Mouse (Mus musculus): Measurements from ENCODE around the gene Ube2q2. TPM values are rescaled to one million over a fixed set of nuclear protein-coding genes. Genes with fewer than 3 reads are reported as not detected.
"Not testable (repeated sequence)": the region's sequence is repeated elsewhere in the genome, so short reads cannot be mapped to it uniquely, and the experiment has no call there.

Ube2q2 gene
- polyA plus RNA-seq, 1 experiment from 2014 or later: 47.7 TPM

DNA sequence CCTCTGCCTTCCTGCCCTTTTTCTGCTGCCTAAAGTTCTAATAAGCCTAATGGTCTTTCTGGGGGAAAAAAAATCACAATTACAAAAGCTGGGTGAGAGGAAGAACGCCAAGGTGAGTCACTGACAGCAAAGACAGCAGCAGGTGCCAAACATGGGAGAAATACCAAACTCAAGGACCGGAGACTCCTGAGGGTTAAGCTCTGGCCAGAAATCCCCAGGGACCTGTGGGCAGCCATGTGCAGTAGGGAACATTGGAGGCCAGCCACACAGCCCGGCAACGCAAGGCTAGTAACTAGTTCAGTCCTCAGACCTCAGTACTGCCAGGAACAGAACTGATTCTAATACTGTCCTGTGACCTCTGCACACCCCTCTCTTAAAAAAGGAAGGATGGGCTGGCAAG lies 79.5 kb downstream of the Ube2q2 start:
- Histone ChIP-seq H3K27me3 (ENCODE audit: control insufficient read depth, insufficient read depth, low read length) (no peaks in the 10 kb centered on the region), H3K4me3 (ENCODE audit: low read depth, low read length) (no peak overlapping the region), H3K27ac (ENCODE audit: low read depth, low read length) (no peak overlapping the region), H3K9me3 (ENCODE audit: control insufficient read depth, low read length) (no peaks in the 10 kb centered on the region), H3K4me1 (replicated peaks; ENCODE audit: control insufficient read depth, insufficient read depth, low read length) (no peaks in the 10 kb centered on the region), H3K9ac (ENCODE audit: low read depth, low read length) (no peak overlapping the region), H3K4me2 (replicated peaks; ENCODE audit: low read depth, low read length) (no peak overlapping the region), H3K36me3 (ENCODE audit: control insufficient read depth, insufficient read depth, low read length) (peaks cover 3% of the 10 kb centered on the region; the same call in 1 of the 2 replicates)
- 92% methylated on average over 4 of the region's 4 CpGs for WGBS
- no peak for DNase-seq (ENCODE audit: low spot score)
- no peak for ATAC-seq (ENCODE audit: low FRiP score)

DNA sequence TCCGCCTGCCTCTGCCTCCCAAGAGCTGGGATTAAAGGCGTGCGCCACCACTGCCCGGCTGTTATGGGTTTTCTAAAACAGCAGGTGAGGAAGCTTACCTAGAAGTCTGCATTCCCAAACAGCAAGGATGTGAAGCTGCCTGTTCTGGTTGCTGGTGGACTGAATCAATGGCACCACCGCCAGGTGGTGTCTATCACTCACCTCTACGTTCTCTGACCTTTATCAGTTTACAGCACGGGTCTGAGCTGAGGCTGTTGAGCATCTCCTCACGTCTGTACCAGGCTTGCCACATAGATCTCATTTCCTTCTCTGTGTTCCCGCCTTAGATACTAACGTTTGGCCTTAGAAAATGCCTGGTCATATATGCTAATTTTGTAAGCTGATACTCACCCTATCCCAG lies 80.4 kb downstream of the Ube2q2 start:
- H3K4me2 ChIP-seq (replicated peaks; ENCODE audit: low read depth, low read length): no peak overlapping the region
- no peaks in the 10 kb centered on the region for H3K36me3 ChIP-seq (ENCODE audit: control insufficient read depth, insufficient read depth, low read length)
- ATAC-seq (ENCODE audit: low FRiP score): no peak
- no peak overlapping the region for H3K4me3 ChIP-seq (ENCODE audit: low read depth, low read length)
- H3K27ac ChIP-seq (ENCODE audit: low read depth, low read length): no peak overlapping the region
- no peaks in the 10 kb centered on the region for H3K27me3 ChIP-seq (ENCODE audit: control insufficient read depth, insufficient read depth, low read length)
- 75% methylated on average over 10 of the region's 10 CpGs for WGBS
- no peaks in the 10 kb centered on the region for H3K4me1 ChIP-seq (replicated peaks; ENCODE audit: control insufficient read depth, insufficient read depth, low read length)
- no peak overlapping the region for H3K9ac ChIP-seq (ENCODE audit: low read depth, low read length)
- no peak for DNase-seq (ENCODE audit: low spot score)
- H3K9me3 ChIP-seq (ENCODE audit: control insufficient read depth, low read length): no peaks in the 10 kb centered on the region

DNA sequence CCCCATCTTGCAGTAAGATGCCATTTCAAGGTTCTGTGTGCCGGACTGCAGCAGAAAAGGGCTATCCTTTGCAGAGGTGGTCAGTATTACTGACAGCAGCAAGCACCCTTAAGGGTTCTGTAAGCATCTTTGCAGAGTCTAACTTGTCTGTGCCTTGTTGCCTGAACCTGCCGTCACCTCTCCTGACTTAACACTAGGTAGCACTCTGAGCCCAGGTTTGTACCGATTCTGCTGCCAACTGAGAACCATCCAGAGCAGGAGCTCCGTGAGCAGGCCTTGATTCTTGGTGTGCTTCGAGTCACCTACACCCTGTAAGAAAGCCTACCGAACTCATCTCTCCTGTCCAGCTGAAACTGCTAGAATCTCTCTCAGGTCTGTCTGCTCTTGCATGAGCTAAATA lies 82.9 kb downstream of the Ube2q2 start:
- H3K36me3 ChIP-seq (ENCODE audit: control insufficient read depth, insufficient read depth, low read length): no peaks in the 10 kb centered on the region
- H3K4me1 ChIP-seq (replicated peaks; ENCODE audit: control insufficient read depth, insufficient read depth, low read length): no peaks in the 10 kb centered on the region
- no peak overlapping the region for H3K4me3 ChIP-seq (ENCODE audit: low read depth, low read length)
- H3K4me2 ChIP-seq (replicated peaks; ENCODE audit: low read depth, low read length): no peak overlapping the region
- H3K9ac ChIP-seq (ENCODE audit: low read depth, low read length): no peak overlapping the region
- 72% methylated on average over 6 of the region's 6 CpGs for WGBS
- no peak for ATAC-seq (ENCODE audit: low FRiP score)
- H3K27ac ChIP-seq (ENCODE audit: low read depth, low read length): no peak overlapping the region
- no peaks in the 10 kb centered on the region for H3K9me3 ChIP-seq (ENCODE audit: control insufficient read depth, low read length)
- H3K27me3 ChIP-seq (ENCODE audit: control insufficient read depth, insufficient read depth, low read length): no peaks in the 10 kb centered on the region
- DNase-seq (ENCODE audit: low spot score): no peak

DNA sequence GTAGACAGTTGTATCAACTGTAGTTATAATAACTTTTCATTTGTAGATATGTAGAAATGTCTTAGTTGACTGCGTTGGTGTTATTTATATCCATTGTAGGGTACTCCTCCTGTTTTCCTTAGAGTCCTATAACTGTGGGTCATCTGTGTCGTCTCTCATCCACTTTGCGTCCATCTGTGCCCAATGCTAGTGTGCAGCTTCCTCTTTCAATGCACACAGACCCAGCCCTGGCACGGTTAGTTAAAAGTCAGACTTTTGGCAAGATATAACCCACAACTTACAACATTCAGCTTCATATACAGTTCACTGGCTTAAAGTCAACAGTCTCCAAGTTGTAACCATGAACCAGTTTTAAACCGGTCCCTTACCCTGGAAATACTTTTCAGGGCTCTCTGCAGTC lies 83.5 kb downstream of the Ube2q2 start:
- Histone ChIP-seq H3K27ac (ENCODE audit: low read depth, low read length) (no peak overlapping the region), H3K4me3 (ENCODE audit: low read depth, low read length) (no peak overlapping the region), H3K4me2 (replicated peaks; ENCODE audit: low read depth, low read length) (no peak overlapping the region), H3K4me1 (replicated peaks; ENCODE audit: control insufficient read depth, insufficient read depth, low read length) (no peaks in the 10 kb centered on the region), H3K9ac (ENCODE audit: low read depth, low read length) (no peak overlapping the region), H3K9me3 (ENCODE audit: control insufficient read depth, low read length) (no peaks in the 10 kb centered on the region), H3K27me3 (ENCODE audit: control insufficient read depth, insufficient read depth, low read length) (no peaks in the 10 kb centered on the region), H3K36me3 (ENCODE audit: control insufficient read depth, insufficient read depth, low read length) (no peaks in the 10 kb centered on the region)
- 90% methylated on average over 5 of the region's 5 CpGs for WGBS
- ATAC-seq (ENCODE audit: low FRiP score) (no peak), DNase-seq (ENCODE audit: low spot score) (no peak)

DNA sequence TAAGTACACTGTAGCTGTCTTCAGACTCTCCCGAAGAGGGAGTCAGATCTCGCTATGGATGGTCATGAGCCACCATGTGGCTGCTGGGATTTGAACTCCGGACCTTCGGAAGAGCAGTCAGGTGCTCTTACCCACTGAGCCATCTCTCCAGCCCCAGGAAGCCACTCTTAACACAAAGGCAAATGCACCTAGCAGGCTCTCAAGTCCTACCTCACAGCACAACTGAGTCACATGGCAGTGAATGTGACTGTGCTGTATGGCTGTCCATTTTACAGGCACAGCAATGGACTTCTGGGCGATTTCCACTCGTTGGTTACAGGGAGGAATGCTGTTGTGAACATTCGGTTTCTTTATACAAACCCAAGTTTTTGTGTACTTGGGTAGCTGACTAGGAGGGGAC lies 83.9 kb downstream of the Ube2q2 start:
- no peaks in the 10 kb centered on the region for H3K9me3 ChIP-seq (ENCODE audit: control insufficient read depth, low read length)
- H3K36me3 ChIP-seq (ENCODE audit: control insufficient read depth, insufficient read depth, low read length): no peaks in the 10 kb centered on the region
- no peaks in the 10 kb centered on the region for H3K4me1 ChIP-seq (replicated peaks; ENCODE audit: control insufficient read depth, insufficient read depth, low read length)
- H3K4me3 ChIP-seq (ENCODE audit: low read depth, low read length): no peak overlapping the region
- H3K4me2 ChIP-seq (replicated peaks; ENCODE audit: low read depth, low read length): no peak overlapping the region
- no peak overlapping the region for H3K27ac ChIP-seq (ENCODE audit: low read depth, low read length)
- 87% methylated on average over 7 of the region's 7 CpGs for WGBS
- H3K9ac ChIP-seq (ENCODE audit: low read depth, low read length): no peak overlapping the region
- no peaks in the 10 kb centered on the region for H3K27me3 ChIP-seq (ENCODE audit: control insufficient read depth, insufficient read depth, low read length)
- DNase-seq (ENCODE audit: low spot score) (no peak), ATAC-seq (ENCODE audit: low FRiP score) (no peak)

DNA sequence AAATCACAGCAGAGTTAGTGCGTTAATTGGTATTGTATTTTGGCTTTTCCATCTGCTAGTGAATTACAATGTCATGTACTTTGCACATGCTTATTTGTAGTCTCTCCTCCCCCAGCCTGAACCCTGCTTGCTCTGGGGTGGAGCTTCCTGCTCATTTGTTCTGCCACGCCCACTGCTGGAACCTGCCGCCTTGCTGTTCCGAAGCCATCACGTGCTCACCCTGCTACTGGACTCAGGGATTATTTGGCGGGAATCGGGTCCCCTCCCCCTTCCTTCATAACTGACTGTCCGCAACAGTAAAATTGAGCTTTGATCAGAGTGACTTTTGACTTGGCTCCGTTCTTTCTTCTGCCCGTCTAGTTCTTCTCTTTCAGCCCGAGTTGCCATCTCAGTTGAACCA lies 84.4 kb downstream of the Ube2q2 start:
- not testable (repeated sequence) for H3K4me3 ChIP-seq (ENCODE audit: low read depth, low read length); H3K27me3 ChIP-seq (ENCODE audit: control insufficient read depth, insufficient read depth, low read length); DNase-seq (ENCODE audit: low spot score); H3K36me3 ChIP-seq (ENCODE audit: control insufficient read depth, insufficient read depth, low read length); ATAC-seq (ENCODE audit: low FRiP score); H3K4me2 ChIP-seq (replicated peaks; ENCODE audit: low read depth, low read length); H3K9ac ChIP-seq (ENCODE audit: low read depth, low read length); H3K9me3 ChIP-seq (ENCODE audit: control insufficient read depth, low read length); H3K4me1 ChIP-seq (replicated peaks; ENCODE audit: control insufficient read depth, insufficient read depth, low read length); H3K27ac ChIP-seq (ENCODE audit: low read depth, low read length)
- 79% methylated on average over 11 of the region's 11 CpGs for WGBS

DNA sequence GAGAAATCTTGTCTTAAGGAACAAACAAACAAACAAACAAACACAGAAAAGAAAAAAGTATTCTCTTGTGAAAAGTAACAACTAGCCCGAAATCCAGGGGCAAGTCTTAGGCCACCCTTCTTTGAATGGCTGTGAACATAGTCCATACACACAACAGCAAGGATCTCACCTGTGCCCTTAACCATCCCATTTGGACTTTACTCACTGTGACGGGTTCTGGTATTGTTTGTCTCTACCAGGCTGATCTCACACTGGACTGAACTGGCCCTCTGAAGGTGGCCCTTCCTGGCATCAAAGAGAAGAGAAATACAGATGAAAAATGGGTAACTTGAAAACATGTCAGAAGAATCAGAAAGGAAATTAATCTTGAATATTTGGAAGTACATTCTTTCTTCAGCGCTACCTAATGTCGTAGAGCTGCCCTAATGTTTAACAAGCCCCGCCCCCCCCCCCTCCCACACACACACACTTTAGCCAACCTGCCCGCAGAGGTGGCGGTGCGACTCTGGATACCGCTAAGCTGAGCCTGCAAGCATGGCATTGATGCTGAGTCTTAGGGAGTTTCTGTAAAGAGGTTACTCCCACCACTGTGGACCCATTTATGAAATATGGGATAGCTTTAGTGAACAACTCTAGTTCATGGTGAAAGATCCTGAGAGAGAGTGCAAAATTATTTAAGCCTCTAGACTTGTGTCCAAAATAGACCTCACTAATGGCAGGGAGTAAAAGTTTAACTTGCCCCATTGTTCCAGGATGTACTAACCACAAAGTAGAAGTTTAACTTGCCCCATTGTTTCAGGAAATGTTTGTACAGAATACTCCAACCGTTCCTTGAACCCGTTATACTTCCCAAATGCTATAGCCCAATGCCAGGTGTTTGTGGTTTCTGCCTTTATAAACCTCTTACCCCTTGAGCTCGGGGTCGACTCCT lies 87.8 kb downstream of the Ube2q2 start:
- Histone ChIP-seq H3K27ac (ENCODE audit: low read depth, low read length) (no peak overlapping the region), H3K9ac (ENCODE audit: low read depth, low read length) (no peak overlapping the region), H3K36me3 (ENCODE audit: control insufficient read depth, insufficient read depth, low read length) (no peaks in the 10 kb centered on the region), H3K4me3 (ENCODE audit: low read depth, low read length) (no peak overlapping the region), H3K9me3 (ENCODE audit: control insufficient read depth, low read length) (no peaks in the 10 kb centered on the region), H3K4me2 (replicated peaks; ENCODE audit: low read depth, low read length) (no peak overlapping the region), H3K27me3 (ENCODE audit: control insufficient read depth, insufficient read depth, low read length) (no peaks in the 10 kb centered on the region), H3K4me1 (replicated peaks; ENCODE audit: control insufficient read depth, insufficient read depth, low read length) (no peaks in the 10 kb centered on the region)
- WGBS: 71% methylated on average over 13 of the region's 13 CpGs
- no peak for DNase-seq (ENCODE audit: low spot score)
- ATAC-seq (ENCODE audit: low FRiP score): no peak

DNA sequence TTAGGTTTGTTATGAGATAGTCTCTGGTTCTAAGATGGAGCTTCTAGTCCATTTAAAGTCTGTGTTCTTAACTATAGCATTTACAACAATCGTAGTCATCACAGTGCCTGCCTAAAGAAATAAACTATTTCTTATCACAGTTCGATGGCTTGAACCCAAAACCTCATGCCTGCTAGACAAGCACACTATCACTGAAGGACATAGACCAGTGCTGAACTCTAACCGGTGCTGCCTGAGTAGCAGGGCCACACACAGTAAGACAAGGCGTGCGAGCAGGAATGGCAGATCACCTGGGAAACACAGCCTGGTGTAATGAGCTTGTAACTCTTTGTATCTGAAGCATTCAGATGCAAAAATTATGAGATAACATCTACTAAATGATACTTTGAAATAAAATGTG lies 92.2 kb downstream of the Ube2q2 start:
- Histone ChIP-seq H3K9ac (ENCODE audit: low read depth, low read length) (no peak overlapping the region), H3K36me3 (ENCODE audit: control insufficient read depth, insufficient read depth, low read length) (no peaks in the 10 kb centered on the region), H3K9me3 (ENCODE audit: control insufficient read depth, low read length) (no peaks in the 10 kb centered on the region), H3K27me3 (ENCODE audit: control insufficient read depth, insufficient read depth, low read length) (no peaks in the 10 kb centered on the region), H3K4me2 (replicated peaks; ENCODE audit: low read depth, low read length) (no peak overlapping the region), H3K27ac (ENCODE audit: low read depth, low read length) (no peak overlapping the region), H3K4me3 (ENCODE audit: low read depth, low read length) (no peak overlapping the region), H3K4me1 (replicated peaks; ENCODE audit: control insufficient read depth, insufficient read depth, low read length) (no peaks in the 10 kb centered on the region)
- 86% methylated on average over 5 of the region's 5 CpGs for WGBS
- DNase-seq (ENCODE audit: low spot score) (no peak), ATAC-seq (ENCODE audit: low FRiP score) (no peak)

Measured in hindbrain, embryonic 11.5 days (tissue).